Mouse (Mus musculus): ENCODE measurements around the gene Nck2.

DNA sequence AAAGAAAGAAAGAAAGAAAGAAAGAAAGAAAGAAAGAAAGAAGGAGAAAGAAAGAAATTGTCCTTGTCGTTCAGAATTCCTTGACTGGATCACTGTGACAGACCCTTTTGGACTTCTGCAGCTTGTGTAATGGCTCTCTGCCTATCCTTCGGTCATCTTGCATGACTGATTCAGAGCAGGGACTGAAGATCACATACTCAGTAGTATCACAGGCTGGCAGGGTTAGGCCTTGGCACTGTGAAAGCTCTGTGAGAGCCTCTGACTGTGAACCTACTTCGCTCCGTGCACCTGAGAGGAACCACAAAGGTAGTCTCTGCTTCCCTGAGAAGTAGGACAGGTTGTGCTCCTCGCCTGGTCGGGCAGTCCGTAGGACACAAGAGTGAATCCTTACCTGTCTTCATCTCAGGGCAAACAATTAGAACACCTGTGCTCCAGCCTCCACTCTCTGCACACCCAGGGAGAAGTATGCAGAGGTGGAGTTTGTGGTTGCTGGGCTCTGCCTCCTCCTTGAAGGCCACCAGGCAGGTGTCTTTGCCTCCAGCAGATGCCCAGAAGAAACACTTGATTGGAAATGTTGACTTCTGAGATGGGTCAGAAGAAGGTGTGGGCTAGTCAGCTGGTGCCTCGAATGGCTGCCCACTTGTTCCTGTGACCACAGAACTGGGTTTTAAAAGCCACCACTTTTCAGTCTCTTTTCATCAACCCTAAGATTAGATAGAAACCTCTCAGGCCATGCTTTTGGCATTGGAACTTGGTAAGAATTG is 47.3 kb downstream of the Nck2 start:
- no peak for TF ChIP-seq CTCF (IDR thresholded peaks at IDR 0.05; ENCODE audit: borderline replicate concordance, insufficient read depth, low read depth, low read length)
- no peak for TF ChIP-seq POLR2A (IDR thresholded peaks at IDR 0.05; ENCODE audit: borderline replicate concordance, insufficient read depth, low read length)
